Mouse (Mus musculus): Measurements from ENCODE around the gene Pacrg.

- TF ChIP-seq SMC3 (IDR thresholded peaks at IDR 0.05; ENCODE audit: low read depth, low read length) (no peak; the same call in 1 of the 2 replicates), POLR2A (IDR thresholded peaks at IDR 0.05; ENCODE audit: control insufficient read depth in 1 of 2, insufficient read depth in 1 of 2, low read depth in 1 of 2, low read length in 2 of 2, poor library complexity in 1 of 2) (no peak), E2F4 (IDR thresholded peaks at IDR 0.05; ENCODE audit: borderline replicate concordance, low read depth, low read length) (no peak), CHD2 (IDR thresholded peaks at IDR 0.05; ENCODE audit: low read length) (no peak), ELF1 (IDR thresholded peaks at IDR 0.05; ENCODE audit: low read depth, low read length) (no peak), GATA1 (IDR thresholded peaks at IDR 0.05; ENCODE audit: low read depth, low read length) (no peak), MAX (IDR thresholded peaks at IDR 0.05; ENCODE audit: low read length) (no peak), BHLHE40 (IDR thresholded peaks at IDR 0.05; ENCODE audit: borderline replicate concordance, low read depth, low read length) (no peak), UBTF (IDR thresholded peaks at IDR 0.05; ENCODE audit: borderline replicate concordance, insufficient read depth, low read depth, low read length) (no peak), CTCF (IDR thresholded peaks at IDR 0.05 in 2 of 3, conservative IDR thresholded peaks at IDR 0.05 in 1 of 3; ENCODE audit: control insufficient read depth in 1 of 3, insufficient read depth in 1 of 3, low read depth in 2 of 3, low read length in 3 of 3, poor library complexity in 1 of 3, severe bottlenecking in 1 of 3) (peak in 1 of 3 experiments; percentile 0; a peak in 1 of 6 replicates)
Observed at GRCm38 (mm10) chr17:10744709-10745461, 95.2 kb downstream of the Pacrg start.

All from MEL (cell line).